Mouse (Mus musculus) adrenal gland, postnatal 36 days (tissue): ENCODE measurements around the gene Olfr453. TPM values are rescaled to one million over a fixed set of nuclear protein-coding genes. Genes with fewer than 3 reads are reported as not detected.

ENCODE experiments used
- DNase-seq, 2 experiments: peaks; one replicate each; pipeline ENCODE4 v3.0.0; 2021; ENCODE audit warnings: mixed read lengths in 1 of 2
- long read RNA-seq, 2 experiments: library from polyadenylated mRNA; stranded (forward); transcript quantifications; one replicate each; pipeline ENCODE4 v2.0.0; 2021; ENCODE audit warnings: borderline sequencing depth in 2 of 2
- total RNA-seq, 2 experiments: library from RNA; stranded (reverse); gene quantifications; 2 replicates each; pipeline ENCODE4 v1.2.3; 2021

Olfr453 gene
- not detected for total RNA-seq
- long read RNA-seq, experiment 1: 0 reads
- long read RNA-seq, experiment 2: 0 reads

DNA sequence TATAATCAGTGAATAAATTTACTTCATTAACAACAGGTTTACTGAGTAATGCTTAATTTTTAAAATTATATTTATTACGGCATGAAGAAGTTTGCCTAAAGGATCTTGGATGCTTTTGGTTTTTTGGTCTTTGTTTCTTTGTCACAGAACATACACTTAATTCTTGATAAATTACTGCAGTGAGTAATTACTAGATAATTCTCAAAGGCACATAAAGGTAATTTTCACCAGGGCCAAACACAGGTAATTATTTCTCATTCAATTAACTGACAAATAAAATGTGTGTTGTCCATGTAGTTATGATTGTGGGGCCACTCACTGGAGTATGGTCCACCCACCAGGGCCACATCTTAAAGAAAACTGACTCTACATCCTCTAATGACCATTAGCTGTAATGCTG is at the start of gene Olfr453:
Gene Olfr453 (plus strand): TSS at position 301 of the 400 bp plus-strand sequence.
- no peak for DNase-seq

DNA sequence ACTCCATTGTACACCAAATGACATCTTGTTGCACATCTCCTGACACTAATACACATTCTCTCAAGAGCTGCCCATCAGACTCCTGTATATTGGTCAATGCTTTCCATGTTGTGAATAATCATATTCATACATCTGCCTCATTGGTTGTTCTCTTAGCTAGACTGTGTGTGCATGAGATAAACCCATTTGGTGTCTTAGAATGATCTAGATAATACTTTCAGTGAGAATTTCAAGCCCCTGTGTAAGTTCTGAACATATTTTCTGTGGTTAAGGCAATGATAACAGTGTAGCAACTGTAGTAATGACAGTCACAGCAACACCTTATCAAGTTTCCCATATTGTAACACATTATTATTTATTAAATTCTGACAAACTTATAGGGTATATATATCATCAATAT is 49.4 kb upstream of the Olfr453 start:
- DNase-seq: no peak

GRCm38 (mm10) chr6:42692154-42692516 is 47.0 kb upstream of the Olfr453 start:
- DNase-seq: peak; percentile 89 to 92

DNA sequence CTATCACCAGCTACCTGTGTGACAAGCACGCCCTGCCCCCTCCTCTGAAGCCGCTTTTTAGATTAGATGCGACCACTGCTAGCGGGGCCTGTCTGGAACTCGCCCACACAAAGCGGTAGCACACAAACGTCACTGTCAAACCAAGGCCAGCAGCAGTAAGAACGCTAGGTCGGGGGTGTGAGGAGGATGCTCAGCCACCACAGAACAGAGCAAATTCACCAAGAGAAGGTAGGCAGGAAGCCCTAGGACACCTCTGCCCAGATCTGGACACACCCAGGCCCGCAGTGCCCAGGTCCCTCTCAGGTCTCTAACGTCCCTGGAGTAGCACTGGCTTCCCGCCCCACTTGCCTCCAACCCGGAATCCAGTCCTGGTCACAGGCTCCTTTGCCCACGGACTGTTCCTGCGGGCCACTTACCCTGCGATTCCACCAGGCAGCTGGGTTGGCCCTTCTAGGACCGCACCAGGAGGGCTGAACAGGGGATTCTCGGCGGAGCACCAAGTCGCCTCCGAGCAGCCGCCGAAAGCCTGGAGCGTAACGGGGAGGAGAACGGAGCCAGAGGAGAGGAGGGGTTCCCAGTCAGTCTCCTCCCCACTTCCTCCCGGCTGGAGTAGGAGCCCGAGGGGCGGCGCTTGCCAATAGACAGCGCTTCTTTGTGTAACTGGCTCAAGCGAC is 46.5 kb upstream of the Olfr453 start:
- DNase-seq: peak; percentile 91

GRCm38 (mm10) chr6:42709291-42710211 is 29.6 kb upstream of the Olfr453 start, which contains the start of gene Tcaf1:
Gene Tcaf1 (minus strand): TSS chr6:42710088.
- DNase-seq: peak; percentile 87 to 91

GRCm38 (mm10) chr6:42714668-42715067 is 24.5 kb upstream of the Olfr453 start:
- peak in 1 of 2 experiments; percentile 17 for DNase-seq

DNA sequence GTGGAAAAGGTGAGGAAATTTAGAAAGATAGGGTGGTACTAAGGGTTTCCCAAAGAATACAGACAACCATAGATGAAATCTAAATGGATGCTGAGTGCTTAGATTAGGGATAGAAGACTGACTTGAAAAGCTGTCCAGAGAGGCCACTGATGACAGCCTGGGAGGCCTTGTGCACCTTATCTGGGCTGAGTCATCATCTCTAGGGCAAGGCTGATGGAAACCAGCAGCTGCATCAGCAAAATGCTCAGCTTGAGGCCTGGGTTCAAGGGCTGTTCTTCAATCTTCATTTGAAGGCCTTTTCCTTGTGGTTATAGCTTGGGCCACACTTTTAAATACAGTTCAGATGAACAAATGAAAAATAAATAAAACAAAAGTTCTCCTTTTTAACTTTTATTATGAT is 21.2 kb upstream of the Olfr453 start:
- peak; percentile 60 to 74 for DNase-seq

DNA sequence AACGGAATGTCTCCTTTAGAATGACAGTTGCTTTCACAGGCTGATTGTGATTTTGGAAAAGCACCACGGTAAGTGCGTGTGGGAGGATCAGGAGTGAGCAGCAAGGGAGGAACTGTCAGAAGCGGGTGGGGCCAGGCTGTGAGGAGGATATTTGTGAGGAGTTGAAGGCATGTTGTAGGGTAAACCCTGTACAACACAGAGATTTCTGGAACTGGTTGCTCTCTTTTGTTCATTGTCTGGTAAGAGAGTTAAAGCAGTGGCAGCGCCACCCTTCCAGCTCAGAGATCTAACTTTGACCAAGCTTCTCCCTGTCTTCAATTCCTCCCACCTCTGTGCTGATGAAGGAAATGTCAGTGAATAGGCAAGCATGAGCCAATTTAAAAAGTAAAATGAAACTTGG is 3.1 kb downstream of the Olfr453 start:
- no peak for DNase-seq

GRCm38 (mm10) chr6:42747846-42748245 is 8.7 kb downstream of the Olfr453 start:
- DNase-seq: peak; percentile 3 to 27

DNA sequence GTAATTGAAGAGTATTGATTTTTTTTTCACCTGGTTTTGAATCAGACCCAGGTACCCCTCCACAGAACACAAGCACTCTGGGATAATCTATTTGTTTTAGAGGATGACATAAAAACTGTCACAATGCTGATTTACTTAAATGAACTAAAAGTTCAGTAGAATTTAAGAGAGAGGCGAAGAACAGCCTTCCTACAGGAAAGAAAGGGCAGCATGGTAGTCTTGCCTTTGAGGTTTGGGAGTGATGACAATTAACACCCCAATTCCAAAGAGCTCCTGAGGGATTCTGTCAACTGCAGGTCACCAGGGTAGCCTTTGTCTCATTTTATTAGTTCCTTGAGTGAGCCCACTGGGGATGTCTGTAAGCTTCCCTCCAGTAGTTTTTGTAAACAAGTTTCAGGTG is 16.9 kb downstream of the Olfr453 start, which contains the start of gene Olfr38:
Gene Olfr38 (plus strand): TSS at position 301 of the 400 bp plus-strand sequence.
- no peak for DNase-seq

DNA sequence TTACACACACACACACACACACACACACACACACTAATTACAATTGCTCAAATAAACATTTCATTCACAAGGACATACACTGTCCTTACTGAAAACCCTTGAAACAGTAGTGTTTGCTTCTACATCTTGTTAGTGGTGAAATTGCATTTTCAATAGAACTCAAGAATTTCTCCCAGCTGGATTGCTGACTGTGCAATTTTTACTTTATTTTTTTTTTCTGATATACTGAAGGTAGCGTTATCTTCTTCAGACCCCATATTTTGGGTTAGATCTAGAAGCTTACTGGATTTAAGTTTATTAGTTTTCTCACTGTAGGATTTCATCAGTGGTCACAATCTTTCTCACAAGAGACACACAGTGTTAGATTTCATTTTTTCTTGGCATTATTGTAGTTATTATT is 37.9 kb downstream of the Olfr453 start:
- DNase-seq: no peak

DNA sequence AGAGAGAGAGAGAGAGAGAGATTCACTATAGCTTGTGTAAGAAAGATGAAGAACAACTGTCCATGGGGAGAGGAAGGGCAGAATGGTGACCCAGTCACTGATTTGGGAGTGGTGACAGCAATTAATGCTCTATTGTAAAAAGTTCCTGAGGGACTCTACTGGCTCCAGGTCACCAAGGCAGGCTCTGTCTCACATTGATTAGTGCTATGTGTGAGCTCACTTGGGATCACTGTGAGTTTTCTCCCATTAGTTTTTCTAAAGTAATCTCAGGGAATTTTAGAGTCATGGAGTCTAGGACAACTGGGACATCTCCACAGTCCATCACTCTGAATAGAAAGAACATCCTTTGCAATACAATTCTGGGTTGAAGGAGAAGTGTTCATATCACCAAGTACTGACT is 45.6 kb downstream of the Olfr453 start, which contains the start of gene Olfr452:
Gene Olfr452 (plus strand): TSS at position 301 of the 400 bp plus-strand sequence.
- no peak for DNase-seq

DNA sequence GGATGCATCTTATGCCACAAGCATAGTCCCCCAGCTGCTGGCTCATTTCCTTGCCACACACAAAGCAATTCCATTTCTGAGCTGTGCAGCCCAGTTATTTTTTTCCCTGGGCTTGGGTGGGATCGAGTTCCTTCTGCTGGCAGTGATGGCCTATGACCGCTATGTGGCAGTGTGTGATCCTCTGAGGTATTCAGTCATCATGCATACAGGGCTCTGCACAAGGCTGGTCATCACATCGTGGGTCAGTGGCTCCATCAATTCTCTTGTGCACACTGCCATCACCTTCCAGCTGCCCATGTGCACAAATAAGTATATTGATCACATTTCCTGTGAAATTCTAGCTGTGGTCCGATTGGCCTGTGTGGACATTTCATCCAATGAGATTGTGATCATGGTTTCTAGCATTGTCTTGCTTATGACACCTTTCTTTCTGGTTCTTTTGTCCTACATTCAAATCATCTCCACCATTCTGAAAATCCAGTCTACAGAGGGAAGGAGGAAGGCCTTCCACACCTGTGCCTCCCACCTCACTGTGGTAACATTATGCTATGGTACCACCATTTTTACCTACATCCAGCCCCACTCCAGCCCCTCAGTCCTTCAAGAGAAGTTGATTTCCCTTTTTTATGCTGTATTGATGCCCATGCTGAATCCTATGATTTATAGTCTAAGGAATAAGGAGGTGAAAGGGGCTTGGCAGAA is 51.2 kb downstream of the Olfr453 start:
- no peak for DNase-seq

DNA sequence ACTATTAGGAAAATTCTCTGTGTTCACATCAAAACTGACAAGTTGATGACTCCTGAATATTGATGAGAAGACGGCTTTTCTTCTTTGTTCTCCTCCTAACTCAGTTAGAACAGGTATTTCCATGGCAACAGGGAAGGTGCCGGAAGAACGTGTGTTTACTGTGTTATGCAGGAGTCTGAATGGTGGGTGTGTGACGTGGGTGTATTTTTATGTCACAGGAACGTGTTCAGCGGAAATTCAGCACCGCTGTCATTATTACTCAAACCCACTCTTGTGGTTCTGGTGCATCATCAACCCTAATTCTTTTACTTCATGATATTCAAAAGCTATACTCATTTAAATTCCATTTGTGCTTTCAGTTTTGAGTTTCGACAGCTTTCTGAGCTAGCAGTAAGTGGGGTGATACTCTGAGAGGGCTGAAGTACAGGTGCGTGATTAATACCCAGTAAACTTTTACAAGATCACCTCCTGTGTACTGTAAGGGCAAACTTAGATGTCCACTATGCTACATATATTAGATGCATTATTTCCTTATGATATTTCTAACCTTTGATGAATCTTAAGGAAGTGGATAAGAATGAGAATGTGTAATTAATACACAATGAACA is 51.9 kb downstream of the Olfr453 start:
- no peak for DNase-seq

DNA sequence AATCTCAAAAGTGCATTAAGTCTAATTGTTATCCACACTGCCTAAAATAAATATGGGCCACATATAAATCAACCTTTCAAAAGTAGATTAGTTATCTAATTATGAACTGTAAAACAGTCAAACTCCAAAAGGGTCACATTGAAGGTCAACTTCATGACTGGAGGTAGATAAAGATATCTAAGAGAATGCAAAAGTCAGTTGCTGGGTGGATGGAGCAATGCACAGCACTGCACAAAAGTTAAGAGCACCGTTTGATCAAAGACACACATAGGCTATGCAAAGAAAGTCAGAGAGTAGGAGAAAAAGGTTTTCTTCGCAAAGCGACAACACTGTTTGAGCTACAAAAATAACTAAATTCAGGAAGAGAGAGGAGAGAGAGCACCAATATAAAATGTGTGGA is 55.8 kb downstream of the Olfr453 start:
- no peak for DNase-seq

Other genes starting within 250 kb of the Olfr453 start
- gene Olfr455, start 191.8 kb upstream of the Olfr453 start, total RNA-seq: not detected
- gene Tcaf3, start 141.7 kb upstream of the Olfr453 start, total RNA-seq: not detected
- gene Tcaf2, start 94.1 kb upstream of the Olfr453 start, total RNA-seq: 10 to 100 TPM in 1 of 2 experiments, 1 to 10 TPM in 1; 9.4 to 13.7 TPM
- 10 to 100 TPM; 71.7 to 85.6 TPM for gene Tcaf1, start 29.3 kb upstream of the Olfr453 start, total RNA-seq
- gene Olfr38, start 17.0 kb downstream of the Olfr453 start, total RNA-seq: not detected
- gene Olfr452, start 45.7 kb downstream of the Olfr453 start, total RNA-seq: not detected
- gene Olfr450, start 72.6 kb downstream of the Olfr453 start, total RNA-seq: not detected
- gene Olfr449, start 95.0 kb downstream of the Olfr453 start, total RNA-seq: not detected
- gene Olfr448, start 151.1 kb downstream of the Olfr453 start, total RNA-seq: not detected
- not detected for gene Olfr447, start 169.5 kb downstream of the Olfr453 start, total RNA-seq
- not detected for gene Olfr446, start 182.0 kb downstream of the Olfr453 start, total RNA-seq
- gene Olfr444, start 209.7 kb downstream of the Olfr453 start, total RNA-seq: not detected